Mouse (Mus musculus) heart, postnatal 0 days (tissue): ENCODE measurements around the gene Gm45140. TPM values are rescaled to one million over a fixed set of nuclear protein-coding genes. Genes with fewer than 3 reads are reported as not detected.

Source experiments
- ATAC-seq: fragments of 200-750 bp; cut with Nextera tagmentation; 2 replicates; pipeline ENCODE4 v1.8.0; 2017; ENCODE audit warnings: low read depth, moderate number of reproducible peaks, moderate library complexity; ENCODE audit not compliant: insufficient read depth
- DNase-seq: peaks from one replicate; pipeline ENCODE4 v3.0.0-alpha.2; 2016; ENCODE audit warnings: low spot score
- H3K27ac ChIP-seq: fragments of 300-500 bp; sonication (generic); 2 replicates; pipeline ENCODE4 v1.5.1; 2014; ENCODE audit warnings: low read depth, mild to moderate bottlenecking
- H3K27me3 ChIP-seq: fragments of 300-500 bp; sonication (generic); 2 replicates; pipeline ENCODE4 v1.6.1; 2014; ENCODE audit warnings: low read length, mixed read lengths; ENCODE audit not compliant: control insufficient read depth, insufficient read depth
- H3K36me3 ChIP-seq: fragments of 300-500 bp; sonication (generic); replicated peaks from 2 replicates; pipeline ENCODE4 v1.6.1; 2014; ENCODE audit warnings: low read length, mixed read lengths; ENCODE audit not compliant: control insufficient read depth, insufficient read depth
- H3K4me1 ChIP-seq: fragments of 300-500 bp; sonication (generic); 2 replicates; pipeline ENCODE4 v1.6.1; 2014; ENCODE audit warnings: antibody characterized with exemption; ENCODE audit not compliant: control insufficient read depth, insufficient read depth
- H3K4me2 ChIP-seq: fragments of 300-500 bp; sonication (generic); 2 replicates; pipeline ENCODE4 v1.6.1; 2014; ENCODE audit warnings: low read depth, mild to moderate bottlenecking, low read length, moderate library complexity
- H3K4me3 ChIP-seq: fragments of 300-500 bp; sonication (generic); 2 replicates; pipeline ENCODE4 v1.5.1; 2014; ENCODE audit warnings: low read depth, low read length
- H3K9ac ChIP-seq: fragments of 300-500 bp; sonication (generic); replicated peaks from 2 replicates; pipeline ENCODE4 v1.6.1; 2014; ENCODE audit warnings: low read depth, low read length, mixed read lengths
- H3K9me3 ChIP-seq: fragments of 300-500 bp; sonication (generic); replicated peaks from 2 replicates; pipeline ENCODE4 v1.6.1; 2016; ENCODE audit warnings: low read length; ENCODE audit not compliant: control insufficient read depth
- CTCF ChIP-seq: IDR thresholded peaks from 2 replicates; pipeline ENCODE4 v1.5.1; 2016; ENCODE audit warnings: antibody characterized with exemption, control low read depth, low read depth
- EP300 ChIP-seq: IDR thresholded peaks from 2 replicates; pipeline ENCODE4 v1.6.1; 2016; ENCODE audit warnings: antibody characterized with exemption, low read depth
- WGBS: fragments of 180-500 bp; shearing (Covaris S2); extraction: QIAGEN DNeasy Blood & Tissue Kit; methylation state at CpG from one replicate; pipeline ENCODE4 v1.1.7; 2014; 5-methylcytosine and 5-hydroxymethylcytosine counted together
- polyA plus RNA-seq: library from polyadenylated mRNA; unstranded; fragments of >200 nt; fragmentation: Nextera tagmentation; extraction: Ambion mirVana; gene quantifications from 2 replicates; pipeline ENCODE4 v1.2.1, GENCODE M21; 2015
- total RNA-seq: library from RNA; depleted of rRNA; stranded (reverse); fragments of >200 nt; gene quantifications from 2 replicates; pipeline ENCODE4 v1.2.3, GENCODE M21; 2014; ENCODE audit warnings: low replicate concordance

The Gm45140 gene
- total and polyA plus RNA-seq, 2 experiments from 2014 or later, result 1.1 TPM; not detected in 1

GRCm38 (mm10) chr6:87820366-87820765 lies 15.2 kb downstream of the Gm45140 start:
- TF ChIP-seq EP300 (no peak), CTCF (no peak)
- H3K9me3 ChIP-seq, result no peaks in the 10 kb centered on the region
- H3K4me1 ChIP-seq, result no peaks in the 10 kb centered on the region
- H3K4me2 ChIP-seq, result no peak overlapping the region
- peaks cover 88% of the 10 kb centered on the region for H3K36me3 ChIP-seq
- no peak overlapping the region for H3K9ac ChIP-seq
- DNase-seq (no peak), ATAC-seq (no peak)
- H3K27me3 ChIP-seq, result no peaks in the 10 kb centered on the region
- H3K4me3 ChIP-seq, result no peak overlapping the region
- H3K27ac ChIP-seq, result no peak overlapping the region
- 96% methylated on average over 2 of the region's 2 CpGs for WGBS

- H3K9me3 ChIP-seq, result no peaks in the 10 kb centered on the region
- H3K36me3 ChIP-seq, result peaks cover 40% of the 10 kb centered on the region
These were observed 21.1 kb downstream of the Gm45140 start for GRCm38 (mm10) chr6:87814486-87814885.

GRCm38 (mm10) chr6:87812656-87813055 lies 22.9 kb downstream of the Gm45140 start:
- H3K27ac ChIP-seq, result no peak overlapping the region

More at GRCm38 (mm10) chr6:87814486-87814885, 21.1 kb downstream of the Gm45140 start:
- 89% methylated on average over 5 of the region's 5 CpGs for WGBS
- Histone ChIP-seq H3K9ac (no peak overlapping the region), H3K4me1 (peaks cover 11% of the 10 kb centered on the region), H3K4me2 (no peak overlapping the region), H3K27ac (no peak overlapping the region), H3K27me3 (no peaks in the 10 kb centered on the region), H3K4me3 (no peak overlapping the region)
- DNase-seq, result no peak
- no peak for ATAC-seq
- no peak for TF ChIP-seq EP300
- no peak for TF ChIP-seq CTCF

GRCm38 (mm10) chr6:87811675-87812338 lies 23.8 kb downstream of the Gm45140 start, which contains the start of gene Rab43:
Rab43 (minus strand) TSS chr6:87812164.
- peak within 1 kb of the TSS; percentile 94 for H3K4me2 ChIP-seq
- H3K4me3 ChIP-seq, result peak within 1 kb of the TSS; percentile 75
- under 1% methylated on average over 53 of the region's 56 CpGs for WGBS
- H3K27ac ChIP-seq, result peak within 1 kb of the TSS; percentile 89
- ATAC-seq (peak; percentile 97), DNase-seq (peak; percentile 82)
- peaks cover 18% of the 10 kb centered on the region for H3K4me1 ChIP-seq
- H3K9me3 ChIP-seq, result no peaks in the 10 kb centered on the region
- peak within 1 kb of the TSS; percentile 81 for H3K9ac ChIP-seq
- TF ChIP-seq EP300 (peak; percentile 30; the same call in 1 of the 2 replicates), CTCF (peak; percentile 25; the same call in 1 of the 2 replicates)
- no peaks in the 10 kb centered on the region for H3K27me3 ChIP-seq
- peaks cover 18% of the 10 kb centered on the region for H3K36me3 ChIP-seq

More at GRCm38 (mm10) chr6:87812656-87813055, 22.9 kb downstream of the Gm45140 start:
- H3K9me3 ChIP-seq, result no peaks in the 10 kb centered on the region
- H3K4me1 ChIP-seq, result peaks cover 12% of the 10 kb centered on the region
- no peak overlapping the region for H3K4me3 ChIP-seq
- no peak overlapping the region for H3K9ac ChIP-seq
- DNase-seq (no peak), ATAC-seq (no peak)
- WGBS, result 95% methylated on average over 1 of the region's 1 CpGs
- H3K27me3 ChIP-seq, result no peaks in the 10 kb centered on the region
- TF ChIP-seq CTCF, result no peak
- TF ChIP-seq EP300, result no peak
- peaks cover 26% of the 10 kb centered on the region for H3K36me3 ChIP-seq
- peak overlapping the region; percentile 94 for H3K4me2 ChIP-seq

GRCm38 (mm10) chr6:87810713-87811669 lies 24.6 kb downstream of the Gm45140 start:
- Histone ChIP-seq H3K4me3 (peak overlapping the region; percentile 75), H3K36me3 (peaks cover 11% of the 10 kb centered on the region; the same call in 1 of the 2 replicates), H3K4me1 (peaks cover 19% of the 10 kb centered on the region), H3K27me3 (no peaks in the 10 kb centered on the region), H3K4me2 (peak overlapping the region; percentile 94), H3K9me3 (no peaks in the 10 kb centered on the region), H3K27ac (peak overlapping the region; percentile 89), H3K9ac (peak overlapping the region; percentile 81)
- under 1% methylated on average over 73 of the region's 77 CpGs for WGBS
- peak; percentile 58 for DNase-seq
- no peak for TF ChIP-seq EP300
- ATAC-seq, result peak; percentile 57
